Mouse (Mus musculus) cerebellum, adult 2 months (tissue): ENCODE data around the gene Zfp786. TPM values are rescaled to one million over a fixed set of nuclear protein-coding genes. Genes with fewer than 3 reads are reported as not detected.

ENCODE experiments used
- DNase-seq, 2 experiments: peaks; one replicate each; pipeline ENCODE4 v3.0.0; 2021
- H3K27ac ChIP-seq: fragments of 200-500 bp; 2 replicates; pipeline ENCODE4 v1.5.1; 2012; ENCODE audit warnings: low read length, control low read depth, inconsistent platforms; ENCODE audit not compliant: insufficient read depth
- H3K27me3 ChIP-seq: fragments of 200-500 bp; 2 replicates; pipeline ENCODE4 v1.6.1; 2012; ENCODE audit warnings: inconsistent platforms, mild to moderate bottlenecking, low read length, moderate library complexity; ENCODE audit not compliant: control insufficient read depth, insufficient read depth
- H3K4me1 ChIP-seq: fragments of 200-500 bp; 2 replicates; pipeline ENCODE4 v1.6.1; 2011; ENCODE audit warnings: low read length; ENCODE audit not compliant: control insufficient read depth, insufficient read depth
- H3K4me3 ChIP-seq: fragments of 200-500 bp; replicated peaks from 2 replicates; pipeline ENCODE3; 2011; ENCODE audit warnings: mild to moderate bottlenecking, low read depth, low read length, control low read depth; ENCODE audit not compliant: insufficient read depth
- CTCF ChIP-seq: fragments of 200-500 bp; IDR thresholded peaks from 2 replicates; pipeline ENCODE4 v1.5.1; 2011; ENCODE audit warnings: low read depth, mild to moderate bottlenecking, control low read depth, low read length, moderate library complexity, borderline replicate concordance; ENCODE audit not compliant: insufficient read depth
- POLR2A ChIP-seq: fragments of 200-500 bp; IDR thresholded peaks from 2 replicates; pipeline ENCODE4 v1.6.1; 2011; ENCODE audit warnings: low read length, control low read depth, borderline replicate concordance; ENCODE audit not compliant: insufficient read depth
- WGBS: fragments of 180-500 bp; shearing (Covaris S2); methylation state at CpG from one replicate; pipeline ENCODE4 v1.1.7; 2018; 5-methylcytosine and 5-hydroxymethylcytosine counted together
- polyA plus RNA-seq: library from polyadenylated mRNA; depleted of rRNA; stranded (reverse); fragments of >200 nt; gene quantifications from 2 replicates; pipeline ENCODE4 v1.2.3, GENCODE M21; 2012; rRNA removed

Gene Zfp786
- 2.9 and 3.0 TPM in 2 replicates for polyA plus RNA-seq

GRCm38 (mm10) chr6:47830104-47831078 is at the start of gene Zfp786:
Zfp786 (minus strand) TSS chr6:47830867.
- Histone ChIP-seq H3K27ac (peak within 1 kb of the TSS; percentile 77), H3K27me3 (no peaks in the 10 kb centered on the region), H3K4me3 (peak within 1 kb of the TSS; percentile 95), H3K4me1 (no peaks in the 10 kb centered on the region; the same call in 1 of the 2 replicates)
- peak; percentile 96 to 97 for DNase-seq
- TF ChIP-seq CTCF (peak; percentile 91), POLR2A (peak; percentile 50)
- WGBS = under 1% methylated on average over 64 of the region's 64 CpGs

DNA sequence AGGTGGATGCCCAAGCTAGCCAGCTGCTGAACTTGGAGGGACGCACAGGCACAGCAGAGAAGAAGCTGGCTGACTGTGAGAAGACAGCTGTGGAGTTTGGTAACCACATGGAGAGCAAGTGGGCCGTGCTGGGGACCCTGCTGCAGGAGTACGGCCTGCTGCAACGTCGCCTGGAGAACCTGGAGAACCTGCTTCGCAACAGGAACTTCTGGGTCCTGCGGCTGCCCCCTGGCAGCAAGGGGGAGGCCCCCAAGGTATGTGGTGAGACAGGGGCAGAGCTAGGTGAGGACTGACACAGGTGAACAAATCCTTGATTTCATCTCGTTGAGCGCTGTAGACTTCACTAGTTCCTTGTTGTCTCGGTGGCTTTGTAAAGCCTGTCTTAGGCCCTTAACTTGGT is 49.5 kb upstream of the Zfp786 start:
- no peak for DNase-seq
- Histone ChIP-seq H3K27ac (no peak overlapping the region), H3K27me3 (no peaks in the 10 kb centered on the region), H3K4me1 (peaks cover 11% of the 10 kb centered on the region), H3K4me3 (no peak overlapping the region)
- WGBS = 94% methylated on average over 10 of the region's 10 CpGs
- TF ChIP-seq POLR2A (no peak), CTCF (no peak)

DNA sequence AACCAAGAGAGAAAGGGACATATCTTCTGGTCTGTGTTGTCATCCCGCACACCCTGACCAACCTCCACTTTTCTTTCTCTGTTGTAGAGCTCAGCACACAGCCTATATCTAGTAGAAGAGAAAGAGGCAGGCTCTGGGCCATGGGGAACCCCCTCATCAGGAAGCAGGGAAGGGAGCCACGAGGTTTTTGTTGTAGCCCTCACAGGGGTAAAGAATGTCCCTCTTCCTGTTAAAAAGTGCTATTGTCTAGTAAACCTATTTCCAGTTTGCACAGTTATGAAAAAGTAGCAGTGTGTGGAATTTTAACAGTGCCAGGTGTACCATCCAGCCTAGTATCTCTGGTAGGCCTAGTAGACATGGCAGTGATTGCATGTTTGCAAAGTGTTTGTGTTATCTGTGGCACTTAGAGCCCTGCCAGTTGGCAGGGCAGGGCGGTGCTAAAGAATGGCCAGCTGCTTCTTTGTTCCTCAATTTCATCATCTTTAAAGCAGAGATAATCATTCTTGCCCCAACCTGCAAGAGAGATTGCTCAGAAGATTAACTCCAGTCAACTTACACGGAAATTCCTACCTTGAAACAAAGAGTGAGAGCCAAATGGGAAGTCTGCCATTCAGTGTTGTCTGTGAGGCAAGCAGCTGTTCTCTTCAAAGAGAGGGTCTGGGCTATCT is 48.5 kb upstream of the Zfp786 start:
- Histone ChIP-seq H3K4me3 (peak overlapping the region; percentile 66), H3K27me3 (no peaks in the 10 kb centered on the region), H3K4me1 (peaks cover 11% of the 10 kb centered on the region), H3K27ac (no peak overlapping the region)
- WGBS = 40% methylated on average over 4 of the region's 4 CpGs
- DNase-seq = no peak
- no peak for TF ChIP-seq POLR2A
- TF ChIP-seq CTCF = no peak

DNA sequence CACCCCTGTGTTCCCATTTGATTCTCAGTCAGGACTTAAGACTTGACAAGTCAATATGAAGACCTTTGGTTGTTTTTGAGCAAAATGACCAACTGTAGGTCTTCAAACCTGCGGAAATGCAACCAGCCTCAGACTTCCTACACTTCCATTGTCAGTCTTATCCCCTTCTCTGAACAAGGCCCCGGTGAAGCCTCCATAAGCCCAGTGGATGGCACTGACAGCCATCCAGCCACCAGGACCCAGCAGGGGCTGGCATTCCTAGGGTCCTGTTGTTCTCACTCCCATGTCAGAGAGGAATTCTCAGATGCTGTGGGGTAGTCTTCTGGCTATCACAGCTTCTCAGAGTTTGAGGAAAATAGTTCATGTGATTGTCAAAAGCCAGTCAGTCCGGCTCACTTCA is 47.9 kb upstream of the Zfp786 start:
- no peak for DNase-seq

GRCm38 (mm10) chr6:47878133-47878514 is 47.5 kb upstream of the Zfp786 start:
- H3K4me1 ChIP-seq = peaks cover 11% of the 10 kb centered on the region
- TF ChIP-seq CTCF (no peak), POLR2A (no peak)
- no peak for DNase-seq
- H3K27ac ChIP-seq = peak overlapping the region; percentile 87
- H3K27me3 ChIP-seq = no peaks in the 10 kb centered on the region
- H3K4me3 ChIP-seq = peak overlapping the region; percentile 66
- under 1% methylated on average over 11 of the region's 11 CpGs for WGBS

More for the DNA sequence above, 47.9 kb upstream of the Zfp786 start:
- peak overlapping the region; percentile 66 for H3K4me3 ChIP-seq
- 26% methylated on average over 3 of the region's 3 CpGs for WGBS
- peaks cover 11% of the 10 kb centered on the region for H3K4me1 ChIP-seq
- H3K27ac ChIP-seq = peak overlapping the region; percentile 87; the same call in 1 of the 2 replicates
- TF ChIP-seq CTCF = no peak
- H3K27me3 ChIP-seq = no peaks in the 10 kb centered on the region

DNA sequence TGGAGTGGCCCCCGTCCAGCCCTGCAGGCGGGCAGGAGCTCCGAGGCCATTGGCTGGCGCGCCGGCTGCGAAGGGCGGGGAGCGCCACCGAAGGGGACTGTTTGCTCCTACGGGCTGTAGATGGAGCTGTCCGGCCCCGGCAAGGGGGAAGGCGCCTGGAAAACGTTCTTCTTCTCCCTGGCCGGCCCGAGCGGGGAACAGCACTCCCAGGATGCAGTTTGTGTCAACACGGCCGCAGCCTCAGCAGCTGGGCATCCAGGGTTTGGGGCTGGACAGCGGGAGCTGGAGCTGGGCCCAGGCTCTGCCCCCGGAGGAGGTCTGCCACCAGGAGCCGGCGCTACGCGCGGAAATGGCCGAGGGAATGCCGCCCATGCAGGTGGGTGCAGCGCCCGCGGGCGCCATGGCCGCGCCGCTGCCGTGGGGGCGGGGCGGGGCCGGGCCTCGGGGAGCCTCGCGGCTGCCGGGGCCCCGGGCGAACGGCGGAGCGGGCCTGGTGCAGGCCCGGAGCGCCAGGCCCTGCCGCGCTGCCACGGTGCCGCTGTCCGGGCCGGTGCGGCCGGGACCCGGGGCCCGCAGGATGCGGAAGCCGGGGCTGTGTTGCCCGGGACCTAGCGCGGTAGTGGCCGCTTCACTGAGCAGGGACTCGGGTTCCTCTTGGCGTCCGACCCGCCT is 46.9 kb upstream of the Zfp786 start:
- H3K4me3 ChIP-seq = peak overlapping the region; percentile 66
- TF ChIP-seq CTCF (peak; percentile 49; the same call in 1 of the 2 replicates), POLR2A (peak; percentile 57; the same call in 1 of the 2 replicates)
- WGBS = under 1% methylated on average over 70 of the region's 71 CpGs
- H3K27me3 ChIP-seq = no peaks in the 10 kb centered on the region
- H3K4me1 ChIP-seq = peaks cover 11% of the 10 kb centered on the region
- DNase-seq = peak; percentile 95
- H3K27ac ChIP-seq = peak overlapping the region; percentile 87

- WGBS = 7% methylated on average over 9 of the region's 9 CpGs
- Histone ChIP-seq H3K27me3 (no peaks in the 10 kb centered on the region), H3K27ac (peak within 1 kb of the TSS; percentile 87), H3K4me1 (peaks cover 11% of the 10 kb centered on the region), H3K4me3 (peak within 1 kb of the TSS; percentile 66)
- no peak for TF ChIP-seq CTCF
- TF ChIP-seq POLR2A = no peak
- DNase-seq = no peak
Measured at GRCm38 (mm10) chr6:47877058-47877457, 46.4 kb upstream of the Zfp786 start, which contains the start of gene Zfp282. Zfp282 (plus strand) TSS chr6:47877204.
